Mouse (Mus musculus) liver, embryonic 14.5 days (tissue): ENCODE results near the gene Prx. TPM values are rescaled to one million over a fixed set of nuclear protein-coding genes. Genes with fewer than 3 reads are reported as not detected.

Experiments
- ATAC-seq: fragments of 200-750 bp; cut with Nextera tagmentation; 2 replicates; pipeline ENCODE4 v1.8.0; 2017; ENCODE audit warnings: moderate number of reproducible peaks, mild to moderate bottlenecking, moderate library complexity; ENCODE audit not compliant: insufficient read depth
- DNase-seq, 3 experiments: peaks; one replicate each; pipeline ENCODE4 v3.0.0-alpha.2; 2012 to 2013; ENCODE audit warnings: low read depth in 3 of 3, low spot score in 3 of 3
- H3K27ac ChIP-seq: fragments of 300-500 bp; sonication (generic); 2 replicates; pipeline ENCODE4 v1.5.1; 2014; ENCODE audit warnings: moderate library complexity, mild to moderate bottlenecking, control low read depth, inconsistent platforms
- H3K27me3 ChIP-seq: fragments of 300-500 bp; sonication (generic); 2 replicates; pipeline ENCODE4 v1.6.1; 2014; ENCODE audit warnings: mild to moderate bottlenecking, low read length, moderate library complexity; ENCODE audit not compliant: control insufficient read depth, insufficient read depth
- H3K36me3 ChIP-seq: fragments of 300-500 bp; sonication (generic); replicated peaks from 2 replicates; pipeline ENCODE4 v1.6.1; 2014; ENCODE audit warnings: low read depth; ENCODE audit not compliant: control insufficient read depth, insufficient read depth
- H3K4me1 ChIP-seq, 2 experiments: fragments of 200-500 bp in 1 of 2; fragments of 300-500 bp in 1 of 2; sonication (generic) in 1 of 2; replicated peaks; 2 replicates each; pipeline ENCODE4 v1.6.1; 2012 to 2014; ENCODE audit warnings: antibody characterized with exemption in 1 of 2, inconsistent platforms in 1 of 2, low read length in 1 of 2; ENCODE audit not compliant: control insufficient read depth in 2 of 2, insufficient read depth in 2 of 2
- H3K4me2 ChIP-seq: fragments of 300-500 bp; sonication (generic); 2 replicates; pipeline ENCODE4 v1.6.1; 2014; ENCODE audit warnings: low read depth, mild to moderate bottlenecking, control low read depth, moderate library complexity
- H3K4me3 ChIP-seq, 2 experiments: fragments of 200-500 bp in 1 of 2; fragments of 300-500 bp in 1 of 2; sonication (generic) in 1 of 2; 2 replicates each; pipeline ENCODE4 v1.5.1; 2012 to 2014; ENCODE audit warnings: low read depth in 2 of 2, low read length in 2 of 2, mild to moderate bottlenecking in 2 of 2, control low read depth in 1 of 2, inconsistent platforms in 1 of 2, moderate library complexity in 1 of 2; ENCODE audit not compliant: insufficient read depth in 1 of 2
- H3K9ac ChIP-seq: fragments of 300-500 bp; sonication (generic); replicated peaks from 2 replicates; pipeline ENCODE4 v1.6.1; 2014; ENCODE audit warnings: mild to moderate bottlenecking, control low read depth, moderate library complexity
- H3K9me3 ChIP-seq: fragments of 300-500 bp; sonication (generic); 2 replicates; pipeline ENCODE4 v1.6.1; 2016; ENCODE audit warnings: low read length, mixed read lengths; ENCODE audit not compliant: control insufficient read depth
- CTCF ChIP-seq: IDR thresholded peaks from 2 replicates; pipeline ENCODE4 v1.5.1; 2016; ENCODE audit warnings: antibody characterized with exemption, low read depth, control low read depth
- EP300 ChIP-seq: IDR thresholded peaks from 2 replicates; pipeline ENCODE4 v1.6.1; 2016; ENCODE audit warnings: antibody characterized with exemption, low read depth
- WGBS: fragments of 180-500 bp; shearing (Covaris S2); extraction: QIAGEN DNeasy Blood & Tissue Kit; methylation state at CpG from one replicate; pipeline ENCODE4 v1.1.7; 2014; ENCODE audit not compliant: insufficient replicate concordance; 5-methylcytosine and 5-hydroxymethylcytosine counted together
- polyA plus RNA-seq, 2 experiments: library from polyadenylated mRNA; depleted of rRNA in 1 of 2; stranded (reverse) in 1 of 2; unstranded in 1 of 2; fragments of >200 nt; fragmentation: Nextera tagmentation in 1 of 2; extraction: Ambion mirVana in 1 of 2; gene quantifications; 2 replicates each; pipeline versions ENCODE4 v1.2.1 to v1.2.3; 2012 to 2014

Prx gene
- polyA plus RNA-seq, 2 experiments: 0.23 to 0.73 TPM

- Histone ChIP-seq H3K9ac (peak overlapping the region; percentile 82), H3K36me3 (peaks cover 16% of the 10 kb centered on the region), H3K4me2 (peak overlapping the region; percentile 74), H3K4me3 (peak overlapping the region; percentile 62 to 67), H3K4me1 (peaks cover 9 to 18% of the 10 kb centered on the region in 2 experiments; a peak in 3 of 4 replicates), H3K27me3 (no peaks in the 10 kb centered on the region), H3K27ac (peak overlapping the region; percentile 94), H3K9me3 (no peaks in the 10 kb centered on the region)
- TF ChIP-seq CTCF (no peak), EP300 (no peak)
- WGBS: 7% methylated on average over 7 of the region's 7 CpGs
- DNase-seq (no peak), ATAC-seq (no peak)
Measured at GRCm38 (mm10) chr7:27472596-27472995, 26.5 kb upstream of the Prx start.

- Histone ChIP-seq H3K4me2 (peak within 1 kb of the TSS; percentile 74), H3K9me3 (no peaks in the 10 kb centered on the region), H3K27ac (peak within 1 kb of the TSS; percentile 94), H3K27me3 (no peaks in the 10 kb centered on the region), H3K4me1 (peaks cover 13 to 23% of the 10 kb centered on the region in 2 experiments), H3K9ac (peak within 1 kb of the TSS; percentile 82), H3K4me3 (peak within 1 kb of the TSS; percentile 67 to 87), H3K36me3 (peaks cover 18% of the 10 kb centered on the region)
- peak; percentile 96 to 97 (median 96) for DNase-seq
- under 1% methylated on average over 36 of the region's 36 CpGs for WGBS
- peak; percentile 85 for ATAC-seq
- TF ChIP-seq CTCF (no peak), EP300 (no peak)
Measured at GRCm38 (mm10) chr7:27473156-27473834, 25.8 kb upstream of the Prx start, which contains the start of gene Sertad3. Gene Sertad3 (plus strand): TSS chr7:27473768.

GRCm38 (mm10) chr7:27473835-27474489 is 25.2 kb upstream of the Prx start:
- DNase-seq (no peak), ATAC-seq (no peak)
- H3K36me3 ChIP-seq: peaks cover 18% of the 10 kb centered on the region
- no peak for TF ChIP-seq EP300
- no peak for TF ChIP-seq CTCF
- no peaks in the 10 kb centered on the region for H3K27me3 ChIP-seq
- H3K4me1 ChIP-seq: peaks cover 19 to 29% of the 10 kb centered on the region in 2 experiments
- H3K9ac ChIP-seq: peak overlapping the region; percentile 70
- H3K4me3 ChIP-seq: peak overlapping the region; percentile 67 to 87
- WGBS: under 1% methylated on average over 34 of the region's 34 CpGs
- H3K9me3 ChIP-seq: no peaks in the 10 kb centered on the region
- peak overlapping the region; percentile 93 for H3K27ac ChIP-seq
- H3K4me2 ChIP-seq: peak overlapping the region; percentile 74

GRCm38 (mm10) chr7:27474490-27474954 is 24.6 kb upstream of the Prx start:
- WGBS: under 1% methylated on average over 23 of the region's 23 CpGs
- ATAC-seq: peak; percentile 85
- H3K4me1 ChIP-seq: peaks cover 22 to 34% of the 10 kb centered on the region in 2 experiments

GRCm38 (mm10) chr7:27475596-27475995 is 23.5 kb upstream of the Prx start:
- Histone ChIP-seq H3K27me3 (no peaks in the 10 kb centered on the region), H3K4me1 (peaks cover 27 to 43% of the 10 kb centered on the region in 2 experiments), H3K27ac (peak overlapping the region; percentile 76; the same call in 1 of the 2 replicates), H3K4me3 (peak overlapping the region; percentile 34 to 67), H3K4me2 (peak overlapping the region; percentile 74), H3K36me3 (peaks cover 18% of the 10 kb centered on the region), H3K9ac (peak overlapping the region; percentile 76), H3K9me3 (no peaks in the 10 kb centered on the region)
- no peak for DNase-seq
- WGBS: 82% methylated on average over 2 of the region's 2 CpGs
- TF ChIP-seq CTCF: no peak
- TF ChIP-seq EP300: no peak
- ATAC-seq: no peak

More at GRCm38 (mm10) chr7:27474490-27474954, 24.6 kb upstream of the Prx start:
- TF ChIP-seq EP300: peak; percentile 59
- peak; percentile 84 for TF ChIP-seq CTCF
- Histone ChIP-seq H3K36me3 (peaks cover 18% of the 10 kb centered on the region), H3K27me3 (no peaks in the 10 kb centered on the region), H3K4me2 (peak overlapping the region; percentile 74), H3K4me3 (peak overlapping the region; percentile 67 to 87), H3K9ac (peak overlapping the region; percentile 76), H3K9me3 (no peaks in the 10 kb centered on the region), H3K27ac (peak overlapping the region; percentile 93)
- DNase-seq: peak; percentile 99 to 100 (median 99)
